Mouse (Mus musculus) mature B cell (primary cell): Measurements from ENCODE around the gene Depdc7.

ENCODE experiments used
- in situ Hi-C: fragments of 300-500 bp; cut with MboI; formaldehyde crosslinking; loops from 2 replicates; pipeline ENCODE4 v1.14.3; 2019

Depdc7 gene

GRCm38 (mm10) chr2:104742741-104743064 is at the start of gene Depdc7:
Gene Depdc7, minus strand, starts transcription at chr2:104742878.
- in situ Hi-C loops = no loop called here

- in situ Hi-C loops = no loop called here
Measured at GRCm38 (mm10) chr2:104774763-104775162, 32.1 kb upstream of the Depdc7 start.

GRCm38 (mm10) chr2:104768697-104769096 is 26.0 kb upstream of the Depdc7 start:
- in situ Hi-C loops = no loop called here

GRCm38 (mm10) chr2:104764018-104764417 is 21.3 kb upstream of the Depdc7 start:
- in situ Hi-C loops = no loop called here

- in situ Hi-C loops = no loop called here
Measured at GRCm38 (mm10) chr2:104763134-104763703, 20.5 kb upstream of the Depdc7 start.

- in situ Hi-C loops = no loop called here
Measured at GRCm38 (mm10) chr2:104750611-104751010, 7.9 kb upstream of the Depdc7 start.

GRCm38 (mm10) chr2:104748652-104749183 is 6.0 kb upstream of the Depdc7 start:
- in situ Hi-C loops = no loop called here

GRCm38 (mm10) chr2:104746251-104746650 is 3.6 kb upstream of the Depdc7 start:
- in situ Hi-C loops = no loop called here

GRCm38 (mm10) chr2:104743971-104744370 is 1.3 kb upstream of the Depdc7 start:
- in situ Hi-C loops = no loop called here

GRCm38 (mm10) chr2:104743160-104743559 is 482 bp upstream of the Depdc7 start:
- in situ Hi-C loops = no loop called here

GRCm38 (mm10) chr2:104741896-104742740 is 560 bp downstream of the Depdc7 start:
- in situ Hi-C loops = no loop called here

- in situ Hi-C loops = no loop called here
Measured at GRCm38 (mm10) chr2:104741015-104741758, 1.5 kb downstream of the Depdc7 start.

GRCm38 (mm10) chr2:104740248-104740949 is 2.3 kb downstream of the Depdc7 start:
- in situ Hi-C loops = no loop called here

GRCm38 (mm10) chr2:104739691-104740090 is 3.0 kb downstream of the Depdc7 start:
- in situ Hi-C loops = no loop called here

- in situ Hi-C loops = no loop called here
Measured at GRCm38 (mm10) chr2:104736241-104736640, 6.4 kb downstream of the Depdc7 start.

- in situ Hi-C loops = no loop called here
Measured at GRCm38 (mm10) chr2:104732562-104733256, 10.0 kb downstream of the Depdc7 start.

GRCm38 (mm10) chr2:104732033-104732444 is 10.6 kb downstream of the Depdc7 start:
- in situ Hi-C loops = no loop called here

- in situ Hi-C loops = no loop called here
Measured at GRCm38 (mm10) chr2:104727369-104727768, 15.3 kb downstream of the Depdc7 start.

GRCm38 (mm10) chr2:104722021-104722420 is 20.7 kb downstream of the Depdc7 start:
- in situ Hi-C loops = no loop called here

- in situ Hi-C loops = no loop called here
Measured at GRCm38 (mm10) chr2:104717827-104718226, 24.9 kb downstream of the Depdc7 start.

GRCm38 (mm10) chr2:104717231-104717735 is 25.4 kb downstream of the Depdc7 start:
- in situ Hi-C loops = no loop called here
